Mouse (Mus musculus) liver, adult 10 weeks (tissue): ENCODE measurements around the gene Unc50. TPM values are rescaled to one million over a fixed set of nuclear protein-coding genes. Genes with fewer than 3 reads are reported as not detected.

Source experiments
- polyA plus RNA-seq: library from polyadenylated mRNA; stranded (reverse); fragments of 350-450 nt; fragmentation: Illumina TruSeq; extraction: RNeasy Lipid Tissue Mini Kit (QIAGEN cat#74804); gene quantifications from one replicate; pipeline ENCODE4 v1.2.3, GENCODE M21; 2014; ENCODE audit warnings: low read depth, low replicate concordance

The Unc50 gene
- polyA plus RNA-seq = 33.0 TPM

GRCm38 (mm10) chr1:37429366-37430296 lies at the start of gene Unc50, which contains the start of gene Coa5:
Gene Unc50 (plus strand): TSS chr1:37430139.
Gene Coa5 (minus strand): TSS chr1:37430103.

Other genes with a start within 250 kb of the Unc50 start
- gene Cnga3, start 215.7 kb upstream of the Unc50 start, polyA plus RNA-seq = not detected
- 6.3 TPM for gene Inpp4a, start 130.3 kb upstream of the Unc50 start, polyA plus RNA-seq
- 97.0 TPM for gene Coa5, start within 50 bp of the Unc50 start, polyA plus RNA-seq
- gene Mgat4a, start 110.9 kb downstream of the Unc50 start, polyA plus RNA-seq = 1.1 TPM